Mouse (Mus musculus) embryo, embryonic 10.5 days (tissue): ENCODE measurements around the gene Mospd2.

Source experiments
- DNase-seq: peaks from one replicate; pipeline ENCODE4 v3.0.0-alpha.2; 2015; ENCODE audit warnings: low spot score

Gene Mospd2

GRCm38 (mm10) chrX:164980193-164980775 is at the start of gene Mospd2, which contains the start of gene Fancb:
Gene Mospd2 (minus strand): TSS chrX:164980375.
Gene Fancb (plus strand): TSS chrX:164980592.
- peak; percentile 89 for DNase-seq

GRCm38 (mm10) chrX:165004779-165005324 is 24.7 kb upstream of the Mospd2 start, which contains the start of gene Gm17604:
Gene Gm17604 (minus strand): TSS chrX:165004829.
- no peak for DNase-seq

- no peak for DNase-seq
Observed at GRCm38 (mm10) chrX:165003141-165003540, 23.0 kb upstream of the Mospd2 start.

GRCm38 (mm10) chrX:164978866-164979265 is 1.3 kb downstream of the Mospd2 start:
- DNase-seq: no peak

GRCm38 (mm10) chrX:164971206-164971605 is 9.0 kb downstream of the Mospd2 start:
- DNase-seq: no peak

- DNase-seq: no peak
Observed at GRCm38 (mm10) chrX:164965750-164966448, 14.3 kb downstream of the Mospd2 start.

- no peak for DNase-seq
Observed at GRCm38 (mm10) chrX:164952601-164953375, 27.4 kb downstream of the Mospd2 start.

GRCm38 (mm10) chrX:164951858-164952576 is 28.2 kb downstream of the Mospd2 start:
- peak; percentile 2 for DNase-seq

- no peak for DNase-seq
Observed at GRCm38 (mm10) chrX:164941540-164941939, 38.6 kb downstream of the Mospd2 start.

- no peak for DNase-seq
Observed at GRCm38 (mm10) chrX:164912993-164913392, 67.2 kb downstream of the Mospd2 start.

GRCm38 (mm10) chrX:164912186-164912585 is 68.0 kb downstream of the Mospd2 start:
- no peak for DNase-seq

- DNase-seq: no peak
Observed at GRCm38 (mm10) chrX:164901847-164902246, 78.3 kb downstream of the Mospd2 start.

GRCm38 (mm10) chrX:164899805-164900204 is 80.4 kb downstream of the Mospd2 start:
- DNase-seq: no peak

GRCm38 (mm10) chrX:164886260-164886659 is 93.9 kb downstream of the Mospd2 start:
- no peak for DNase-seq
